Mouse (Mus musculus) kidney, embryonic 14.5 days (tissue): ENCODE data around the gene Lpar6. TPM values are rescaled to one million over a fixed set of nuclear protein-coding genes. Genes with fewer than 3 reads are reported as not detected.

Source experiments
- ATAC-seq: fragments of 200-750 bp; cut with Nextera tagmentation; 2 replicates; pipeline ENCODE4 v1.8.0; 2017; ENCODE audit warnings: moderate number of reproducible peaks, mild to moderate bottlenecking, moderate TSS enrichment, moderate library complexity; ENCODE audit not compliant: low FRiP score, low TSS enrichment
- H3K27ac ChIP-seq: fragments of 300-500 bp; sonication (generic); 2 replicates; pipeline ENCODE4 v1.5.1; 2014; ENCODE audit warnings: low read depth, mild to moderate bottlenecking, low read length, moderate library complexity, mixed read lengths
- H3K27me3 ChIP-seq: fragments of 300-500 bp; sonication (generic); 2 replicates; pipeline ENCODE4 v1.6.1; 2014; ENCODE audit warnings: mild to moderate bottlenecking, low read length; ENCODE audit not compliant: control insufficient read depth, insufficient read depth
- H3K36me3 ChIP-seq: fragments of 300-500 bp; sonication (generic); 2 replicates; pipeline ENCODE4 v1.6.1; 2014; ENCODE audit warnings: low read length, mixed read lengths; ENCODE audit not compliant: control insufficient read depth, insufficient read depth
- H3K4me1 ChIP-seq: fragments of 300-500 bp; sonication (generic); 2 replicates; pipeline ENCODE4 v1.6.1; 2014; ENCODE audit warnings: low read length, mixed read lengths; ENCODE audit not compliant: control insufficient read depth, insufficient read depth
- H3K4me2 ChIP-seq: fragments of 300-500 bp; sonication (generic); replicated peaks from 2 replicates; pipeline ENCODE4 v1.6.1; 2014; ENCODE audit warnings: low read depth, mild to moderate bottlenecking, low read length
- H3K4me3 ChIP-seq: fragments of 300-500 bp; sonication (generic); 2 replicates; pipeline ENCODE4 v1.5.1; 2014; ENCODE audit warnings: mild to moderate bottlenecking, low read length
- H3K9ac ChIP-seq: fragments of 300-500 bp; sonication (generic); 2 replicates; pipeline ENCODE4 v1.6.1; 2014; ENCODE audit warnings: low read depth, mild to moderate bottlenecking, low read length, moderate library complexity
- H3K9me3 ChIP-seq: fragments of 300-500 bp; sonication (generic); 2 replicates; pipeline ENCODE4 v1.6.1; 2016; ENCODE audit warnings: low read length; ENCODE audit not compliant: control insufficient read depth
- WGBS: fragments of 180-500 bp; shearing (Covaris S2); extraction: QIAGEN DNeasy Blood & Tissue Kit; methylation state at CpG from one replicate; pipeline ENCODE4 v1.1.7; 2014; 5-methylcytosine and 5-hydroxymethylcytosine counted together
- polyA plus RNA-seq: library from polyadenylated mRNA; unstranded; fragments of >200 nt; fragmentation: Nextera tagmentation; extraction: Ambion mirVana; gene quantifications from 2 replicates; pipeline ENCODE4 v1.2.1, GENCODE M21; 2014

Lpar6 gene
- polyA plus RNA-seq, 1 experiment from 2014 or later, result 15.5 TPM

DNA sequence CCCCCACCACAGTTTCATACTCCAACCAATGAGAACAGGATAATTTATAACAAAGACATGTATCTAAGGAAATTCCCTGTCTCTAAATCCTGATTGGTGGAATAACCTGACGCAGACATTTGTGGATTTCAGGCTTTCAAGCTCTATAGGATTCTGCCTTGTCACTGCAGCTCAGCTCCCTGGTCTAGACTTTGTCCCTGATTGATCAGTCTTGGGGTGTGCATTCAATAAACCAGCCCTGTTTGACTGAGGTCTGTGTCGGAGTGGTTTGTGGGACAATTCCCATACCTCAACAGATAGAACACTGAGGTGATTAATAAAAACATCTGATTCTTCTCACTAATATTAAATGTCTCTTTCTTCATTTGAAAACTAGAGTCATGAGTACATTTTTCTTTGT lies 12.4 kb downstream of the Lpar6 start:
- no peaks in the 10 kb centered on the region for H3K9me3 ChIP-seq
- 99% methylated on average over 2 of the region's 2 CpGs for WGBS
- ATAC-seq, result no peak
- no peaks in the 10 kb centered on the region for H3K27me3 ChIP-seq
- H3K27ac ChIP-seq, result no peak overlapping the region
- no peak overlapping the region for H3K4me3 ChIP-seq
- no peaks in the 10 kb centered on the region for H3K36me3 ChIP-seq
- H3K4me2 ChIP-seq, result no peak overlapping the region
- H3K4me1 ChIP-seq, result no peaks in the 10 kb centered on the region
- no peak overlapping the region for H3K9ac ChIP-seq

DNA sequence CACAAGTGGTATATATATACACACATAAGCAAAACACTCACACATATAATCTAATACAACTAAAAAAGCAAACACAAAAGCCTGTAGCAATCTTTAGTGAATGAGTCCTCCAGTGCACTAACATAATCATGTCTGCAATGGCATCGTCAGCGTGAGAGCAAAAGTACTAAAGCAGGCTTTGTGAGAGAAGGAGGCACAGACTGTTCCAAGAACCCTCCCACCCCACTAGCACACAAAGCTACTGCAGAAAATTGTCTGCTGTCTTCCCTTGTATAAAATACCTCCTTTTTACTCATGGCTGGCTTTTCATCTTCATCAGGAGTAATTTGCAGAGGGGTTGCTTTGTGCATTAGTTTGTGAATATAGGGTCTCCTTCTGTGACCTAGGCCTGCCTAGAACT lies 14.6 kb downstream of the Lpar6 start:
- ATAC-seq, result no peak
- H3K4me2 ChIP-seq, result no peak overlapping the region
- no peak overlapping the region for H3K9ac ChIP-seq
- H3K27me3 ChIP-seq, result no peaks in the 10 kb centered on the region
- H3K36me3 ChIP-seq, result no peaks in the 10 kb centered on the region
- no peaks in the 10 kb centered on the region for H3K9me3 ChIP-seq
- no peaks in the 10 kb centered on the region for H3K4me1 ChIP-seq
- no peak overlapping the region for H3K4me3 ChIP-seq
- 80% methylated on average over 2 of the region's 2 CpGs for WGBS
- peak overlapping the region; percentile 24 for H3K27ac ChIP-seq

DNA sequence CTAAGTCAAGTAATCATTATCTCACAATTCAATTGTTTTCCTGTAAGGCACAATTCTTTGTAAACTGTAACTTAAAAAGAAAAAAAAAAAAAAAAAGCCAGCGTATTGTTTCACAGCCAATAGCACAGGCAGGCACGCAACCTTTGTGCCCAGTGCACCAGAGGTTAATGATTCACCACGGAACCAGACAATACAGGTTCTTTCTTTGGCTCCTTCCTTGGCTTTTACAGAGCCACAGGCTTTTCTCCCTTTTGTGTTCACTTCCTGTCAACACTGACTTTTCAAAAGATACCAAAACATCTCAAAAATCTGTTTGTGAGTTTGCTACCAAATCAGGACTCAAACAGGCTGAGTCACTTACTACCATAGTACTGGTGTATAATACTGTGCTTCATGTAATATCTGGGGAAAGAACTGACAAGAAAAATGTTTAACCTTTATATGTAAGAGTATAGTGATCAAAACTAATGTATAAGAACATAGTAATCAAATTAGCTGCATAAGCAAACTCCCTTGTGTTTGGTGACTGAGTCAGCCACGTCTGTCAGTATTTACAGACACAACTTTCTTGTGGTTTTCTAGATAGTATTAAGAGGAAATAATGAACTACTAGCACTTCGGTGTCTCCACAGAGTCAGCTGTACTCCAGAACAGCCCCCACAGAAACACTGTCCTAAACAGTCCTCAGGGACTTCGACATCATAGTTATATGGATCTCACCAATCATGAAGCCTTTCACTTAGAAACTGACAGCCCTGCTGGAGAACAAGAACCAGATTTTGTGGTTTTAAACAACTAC lies 16.0 kb downstream of the Lpar6 start:
- Histone ChIP-seq H3K4me2 (no peak overlapping the region), H3K4me1 (no peaks in the 10 kb centered on the region), H3K4me3 (no peak overlapping the region), H3K9ac (no peak overlapping the region), H3K27ac (peak overlapping the region; percentile 80), H3K36me3 (no peaks in the 10 kb centered on the region), H3K9me3 (no peaks in the 10 kb centered on the region), H3K27me3 (no peaks in the 10 kb centered on the region)
- peak; percentile 91; the same call in 1 of the 2 replicates for ATAC-seq
- WGBS, result 59% methylated on average over 6 of the region's 6 CpGs

DNA sequence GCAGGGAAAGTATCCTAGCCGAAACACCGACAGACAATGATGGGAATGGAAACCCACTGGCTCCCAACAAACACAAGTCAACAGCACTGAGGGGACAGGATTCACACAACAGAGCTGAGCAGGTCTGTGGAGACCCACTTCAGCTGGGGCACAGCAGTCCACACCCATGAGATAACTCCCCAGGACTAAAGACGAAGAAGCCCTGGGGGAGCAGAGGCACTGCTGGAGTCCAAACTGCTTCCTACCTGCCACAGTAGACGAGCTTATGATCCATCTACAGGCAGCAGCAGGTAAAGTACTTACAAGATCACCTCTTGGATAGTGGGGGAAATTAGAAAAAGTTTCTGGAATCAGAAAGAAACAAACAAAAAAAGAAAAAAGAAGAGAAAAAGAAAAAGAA lies 16.7 kb downstream of the Lpar6 start:
- no peak overlapping the region for H3K4me2 ChIP-seq
- no peaks in the 10 kb centered on the region for H3K27me3 ChIP-seq
- no peaks in the 10 kb centered on the region for H3K9me3 ChIP-seq
- no peak overlapping the region for H3K9ac ChIP-seq
- ATAC-seq, result no peak; the same call in 1 of the 2 replicates
- no peaks in the 10 kb centered on the region for H3K36me3 ChIP-seq
- no peak overlapping the region for H3K4me3 ChIP-seq
- no peaks in the 10 kb centered on the region for H3K4me1 ChIP-seq
- peak overlapping the region; percentile 24; the same call in 1 of the 2 replicates for H3K27ac ChIP-seq
- WGBS, result 88% methylated on average over 4 of the region's 4 CpGs

DNA sequence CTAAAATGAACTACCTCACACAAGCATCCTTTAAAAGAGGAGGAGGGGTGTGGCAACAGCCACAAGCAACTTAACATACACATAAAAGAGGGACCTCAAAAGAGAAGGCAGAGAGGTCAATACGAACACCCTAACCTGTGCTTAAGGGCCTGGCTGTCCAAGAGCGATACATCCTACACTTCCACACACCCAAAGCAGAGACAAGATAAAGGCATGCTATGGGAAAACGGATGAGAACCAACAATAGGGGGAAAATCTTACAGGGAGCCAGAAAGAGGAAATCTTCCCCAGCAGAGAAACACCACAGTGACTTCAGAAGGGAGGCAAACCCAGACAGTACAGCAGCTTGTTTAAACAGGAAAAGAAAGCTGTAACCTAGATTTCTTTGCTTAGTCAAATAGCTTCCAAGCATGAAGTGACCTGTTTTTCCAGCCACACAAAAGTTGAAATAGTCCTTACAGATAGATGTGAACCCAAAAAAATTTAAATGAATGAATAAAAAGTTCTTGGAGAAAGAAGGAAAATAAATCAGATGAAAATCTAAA lies 17.8 kb downstream of the Lpar6 start:
- Histone ChIP-seq H3K4me3 (no peak overlapping the region), H3K4me1 (no peaks in the 10 kb centered on the region), H3K27me3 (no peaks in the 10 kb centered on the region), H3K9ac (no peak overlapping the region), H3K27ac (no peak overlapping the region), H3K36me3 (no peaks in the 10 kb centered on the region), H3K9me3 (no peaks in the 10 kb centered on the region), H3K4me2 (no peak overlapping the region)
- WGBS, result 65% methylated on average over 3 of the region's 3 CpGs
- no peak for ATAC-seq

DNA sequence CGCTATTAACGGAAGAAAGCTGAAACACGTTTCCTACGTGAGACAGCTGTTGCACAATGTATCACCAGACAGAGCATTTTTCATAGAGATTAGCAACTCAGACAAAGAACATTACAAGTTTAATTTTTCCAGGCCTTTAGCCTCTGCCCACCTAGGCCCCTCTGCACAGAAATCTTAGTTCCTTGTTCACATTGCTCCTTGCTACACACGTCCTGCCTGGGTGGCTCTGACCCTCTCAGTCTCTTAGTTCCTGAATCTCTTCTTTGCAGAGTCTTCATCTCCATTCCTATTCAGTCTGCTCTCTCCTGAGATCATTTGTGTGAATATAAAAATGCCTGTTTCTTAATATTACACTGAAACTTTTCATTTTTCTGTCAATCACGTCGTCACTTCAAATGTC lies 19.7 kb downstream of the Lpar6 start:
- no peak overlapping the region for H3K27ac ChIP-seq
- H3K9me3 ChIP-seq, result no peaks in the 10 kb centered on the region
- no peak for ATAC-seq
- H3K27me3 ChIP-seq, result no peaks in the 10 kb centered on the region
- H3K9ac ChIP-seq, result no peak overlapping the region
- H3K36me3 ChIP-seq, result no peaks in the 10 kb centered on the region
- H3K4me1 ChIP-seq, result no peaks in the 10 kb centered on the region
- 51% methylated on average over 7 of the region's 7 CpGs for WGBS
- H3K4me3 ChIP-seq, result no peak overlapping the region
- H3K4me2 ChIP-seq, result no peak overlapping the region

DNA sequence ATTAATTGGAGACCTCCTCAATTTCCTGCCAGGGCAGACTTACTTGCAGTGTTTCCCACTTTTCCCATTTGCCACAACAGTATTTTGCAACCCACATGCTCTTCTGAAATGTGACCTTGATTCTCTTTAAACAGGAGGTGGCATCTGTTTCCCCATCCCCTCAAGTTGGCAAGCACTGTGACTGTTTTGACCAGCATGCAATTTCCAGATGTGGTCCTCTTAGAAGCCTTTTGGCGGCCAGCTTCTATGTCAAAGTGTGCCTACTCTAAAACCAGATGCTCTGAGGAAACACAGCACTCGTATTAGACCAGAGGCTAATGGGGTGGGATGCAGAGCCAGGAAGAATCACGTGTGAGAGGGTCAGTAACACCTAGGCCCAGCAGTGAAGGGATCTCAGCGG lies 20.5 kb downstream of the Lpar6 start:
- WGBS, result 62% methylated on average over 4 of the region's 4 CpGs
- Histone ChIP-seq H3K9me3 (no peaks in the 10 kb centered on the region), H3K27me3 (no peaks in the 10 kb centered on the region), H3K4me3 (no peak overlapping the region), H3K9ac (no peak overlapping the region), H3K36me3 (no peaks in the 10 kb centered on the region), H3K4me1 (no peaks in the 10 kb centered on the region), H3K4me2 (no peak overlapping the region), H3K27ac (no peak overlapping the region)
- no peak for ATAC-seq

DNA sequence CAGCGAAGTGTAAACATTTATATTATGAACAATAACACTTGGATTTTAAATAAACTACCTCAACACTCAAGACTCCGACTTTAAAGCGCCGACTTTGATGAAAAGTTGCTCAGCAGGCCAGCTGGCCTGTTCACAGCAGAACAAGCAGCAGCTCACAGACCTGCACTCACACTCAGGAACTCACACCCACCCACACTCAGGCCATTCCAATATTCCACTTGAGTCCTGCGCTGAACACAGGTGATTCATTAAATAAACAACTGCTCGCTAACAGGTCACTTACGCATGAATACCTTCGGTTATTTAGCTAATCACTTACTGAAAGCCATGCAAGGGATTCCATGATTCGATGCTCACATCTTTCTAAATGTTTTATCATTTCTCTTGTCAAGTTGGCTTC lies 24.5 kb downstream of the Lpar6 start:
- ATAC-seq, result no peak
- Histone ChIP-seq H3K9me3 (peaks cover 5% of the 10 kb centered on the region; the same call in 1 of the 2 replicates), H3K36me3 (no peaks in the 10 kb centered on the region; the same call in 1 of the 2 replicates), H3K4me1 (no peaks in the 10 kb centered on the region), H3K9ac (no peak overlapping the region), H3K4me3 (no peak overlapping the region), H3K27ac (no peak overlapping the region), H3K27me3 (no peaks in the 10 kb centered on the region), H3K4me2 (no peak overlapping the region)
- WGBS, result 88% methylated on average over 9 of the region's 9 CpGs

DNA sequence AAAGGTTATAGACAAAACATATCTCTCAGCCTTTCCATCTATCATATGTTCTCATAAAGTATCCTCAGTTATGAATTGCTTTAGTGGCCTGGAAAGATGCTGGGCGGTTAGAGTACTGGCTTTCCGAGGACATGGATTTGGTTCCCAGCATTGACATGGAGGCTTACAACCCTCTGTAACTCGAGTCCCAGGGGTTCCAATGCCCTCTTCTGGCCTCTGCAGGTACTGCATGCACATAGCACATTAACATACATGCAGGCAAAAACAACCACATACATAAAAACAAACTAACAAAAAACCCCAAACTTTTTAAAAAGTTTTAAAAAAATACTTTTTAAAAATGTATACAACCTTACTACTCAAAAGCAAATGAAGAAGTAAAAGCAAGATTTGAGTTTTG lies 28.5 kb downstream of the Lpar6 start:
- Histone ChIP-seq H3K4me1 (no peaks in the 10 kb centered on the region), H3K36me3 (no peaks in the 10 kb centered on the region; the same call in 1 of the 2 replicates), H3K9me3 (peaks cover 5% of the 10 kb centered on the region; the same call in 1 of the 2 replicates), H3K27ac (no peak overlapping the region), H3K27me3 (no peaks in the 10 kb centered on the region), H3K9ac (no peak overlapping the region), H3K4me2 (no peak overlapping the region), H3K4me3 (no peak overlapping the region)
- 80% methylated on average over 3 of the region's 3 CpGs for WGBS
- no peak for ATAC-seq
